Mouse (Mus musculus) kidney, adult 18-20 months (tissue): Measurements from ENCODE around the gene Akap6.

Experiments used
- DNase-seq: peaks from one replicate; pipeline ENCODE4 v3.0.0; 2021

Gene Akap6

GRCm38 (mm10) chr12:52918939-52919338 lies 219.8 kb downstream of the Akap6 start:
- DNase-seq = peak; percentile 30

DNA sequence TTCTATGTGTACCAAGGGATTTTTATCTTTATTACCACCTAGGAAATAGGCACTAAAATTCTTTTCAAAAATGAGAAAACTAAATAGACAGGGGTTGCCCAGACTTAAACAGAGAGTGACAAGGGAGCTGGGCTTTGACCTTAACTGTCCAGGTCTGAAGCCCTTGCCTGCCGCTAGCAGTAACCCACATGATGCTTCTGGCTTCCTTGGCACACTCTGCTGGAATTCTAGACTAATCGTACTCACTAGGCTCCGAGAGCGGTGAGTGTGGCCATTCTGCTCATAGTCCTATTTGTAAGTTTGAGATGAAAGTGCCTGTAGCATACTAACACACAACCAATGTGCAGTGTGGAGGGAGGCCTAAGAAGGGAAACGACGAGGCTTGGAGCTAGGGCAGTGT lies 223.3 kb downstream of the Akap6 start:
- no peak for DNase-seq

GRCm38 (mm10) chr12:52925448-52925847 lies 226.3 kb downstream of the Akap6 start:
- no peak for DNase-seq

- no peak for DNase-seq
Measured at GRCm38 (mm10) chr12:52933832-52934231, 234.6 kb downstream of the Akap6 start.

- no peak for DNase-seq
Measured at GRCm38 (mm10) chr12:52934989-52935388, 235.8 kb downstream of the Akap6 start.

- no peak for DNase-seq
Measured at GRCm38 (mm10) chr12:52938786-52939185, 239.6 kb downstream of the Akap6 start.

DNA sequence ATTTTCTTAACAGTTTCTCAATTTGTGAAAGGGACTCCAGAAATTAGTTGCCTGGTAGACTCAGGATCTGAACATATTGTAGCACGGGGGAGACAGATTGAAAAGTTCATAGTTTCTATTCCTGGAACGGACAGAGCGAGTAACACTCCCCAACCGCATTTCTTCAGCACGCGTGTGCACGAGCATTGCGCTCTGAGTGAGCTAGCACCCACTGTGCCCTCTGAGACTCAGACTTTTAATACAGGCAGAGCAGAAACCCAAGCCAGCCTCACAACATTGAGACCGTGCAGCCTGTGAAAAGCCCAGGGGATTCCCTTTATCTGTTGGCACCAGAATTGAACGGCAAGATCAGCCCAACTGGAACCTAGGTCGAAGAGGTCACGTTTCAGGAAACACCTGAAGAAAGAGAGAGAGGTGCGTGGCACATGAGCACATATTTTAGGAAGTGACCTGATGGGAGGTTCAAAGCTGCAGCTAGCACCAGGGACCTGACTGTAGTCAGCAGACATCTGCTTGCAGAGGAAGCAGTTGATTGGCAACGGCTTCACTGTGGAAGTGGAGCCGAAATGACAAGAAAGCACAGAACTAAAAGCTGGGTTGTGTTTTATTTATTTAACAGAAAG lies 240.3 kb downstream of the Akap6 start:
- no peak for DNase-seq

GRCm38 (mm10) chr12:52941941-52942340 lies 242.8 kb downstream of the Akap6 start:
- no peak for DNase-seq

DNA sequence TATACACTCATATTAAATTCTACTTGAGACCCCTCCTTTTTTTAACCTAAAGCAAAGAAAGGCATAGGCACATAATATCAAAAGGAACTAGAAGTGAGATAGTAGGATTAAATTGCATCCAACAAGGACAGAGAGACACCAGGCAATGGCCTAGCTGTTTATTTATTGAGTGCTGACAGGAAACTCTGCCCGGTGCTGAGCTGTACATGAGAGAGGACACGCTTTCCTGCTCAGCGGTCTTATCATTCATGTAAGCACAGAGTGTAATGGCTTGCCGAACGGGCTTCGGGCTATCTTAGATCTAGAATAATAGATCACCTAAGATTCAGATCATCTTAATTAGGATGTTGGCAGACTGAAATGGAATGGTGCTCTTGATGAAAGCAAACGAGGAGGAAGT lies 245.1 kb downstream of the Akap6 start:
- no peak for DNase-seq

GRCm38 (mm10) chr12:52944949-52945348 lies 245.8 kb downstream of the Akap6 start:
- DNase-seq = no peak

DNA sequence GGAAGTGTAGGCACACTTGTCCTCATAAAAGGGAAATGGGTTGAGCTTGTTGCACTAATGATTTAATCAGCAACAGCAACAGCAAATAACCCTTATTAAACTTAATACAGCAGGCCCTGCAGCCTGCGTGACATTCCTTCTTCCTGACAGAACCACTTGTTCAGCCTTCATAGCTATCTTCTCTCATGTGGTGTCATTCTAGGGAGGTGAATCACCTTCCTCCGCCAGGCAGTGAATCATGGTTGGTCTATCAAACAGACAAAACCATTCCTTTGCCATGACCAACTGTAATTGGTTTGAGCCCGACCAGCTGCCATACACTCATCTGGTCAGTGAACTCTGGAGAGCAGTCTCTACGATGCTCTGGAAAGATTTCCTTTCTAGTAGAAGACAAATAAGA lies 251.5 kb downstream of the Akap6 start:
- no peak for DNase-seq

GRCm38 (mm10) chr12:52957587-52957986 lies 258.4 kb downstream of the Akap6 start:
- DNase-seq = no peak

GRCm38 (mm10) chr12:52957994-52958393 lies 258.8 kb downstream of the Akap6 start:
- no peak for DNase-seq

DNA sequence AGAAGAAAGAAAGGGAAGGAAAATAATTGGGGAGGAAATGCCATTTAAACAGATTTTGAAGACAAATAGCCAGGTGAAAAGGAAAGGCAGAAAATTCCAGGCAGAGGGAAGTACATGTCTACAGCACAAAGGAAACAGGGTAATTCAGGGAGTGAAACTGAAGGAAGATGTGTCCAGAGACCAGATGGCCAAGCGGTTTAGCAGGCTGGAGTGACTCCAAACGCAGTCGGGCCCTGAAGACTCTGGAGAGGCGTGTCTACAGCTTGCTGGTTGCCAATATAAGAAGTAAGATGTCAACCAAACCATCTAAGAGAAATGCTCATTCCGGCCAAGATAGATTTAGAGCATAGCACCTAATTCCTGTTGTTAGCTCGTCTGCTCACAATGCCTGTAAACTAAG lies 292.6 kb downstream of the Akap6 start:
- no peak for DNase-seq

DNA sequence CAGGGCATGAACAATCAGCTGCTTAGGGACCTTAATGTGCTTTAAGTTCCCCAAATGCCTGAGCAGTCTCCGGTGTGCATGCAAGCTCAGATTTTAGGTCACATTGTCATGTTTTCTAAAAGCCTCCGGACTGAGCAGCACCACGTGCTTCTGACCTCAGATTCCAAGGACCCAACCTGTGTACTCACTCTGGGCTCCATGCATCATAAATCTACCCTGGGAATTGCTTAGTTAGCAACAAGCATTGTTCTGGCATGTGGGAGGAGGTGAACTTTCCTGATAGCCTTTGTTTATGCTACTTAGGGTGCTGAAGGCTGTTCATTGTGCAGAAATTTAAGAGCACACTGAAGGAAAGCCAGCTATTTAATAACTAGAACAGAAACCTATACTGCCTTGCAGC lies 313.2 kb downstream of the Akap6 start:
- no peak for DNase-seq

- DNase-seq = no peak
Measured at GRCm38 (mm10) chr12:53014539-53014938, 315.4 kb downstream of the Akap6 start.

DNA sequence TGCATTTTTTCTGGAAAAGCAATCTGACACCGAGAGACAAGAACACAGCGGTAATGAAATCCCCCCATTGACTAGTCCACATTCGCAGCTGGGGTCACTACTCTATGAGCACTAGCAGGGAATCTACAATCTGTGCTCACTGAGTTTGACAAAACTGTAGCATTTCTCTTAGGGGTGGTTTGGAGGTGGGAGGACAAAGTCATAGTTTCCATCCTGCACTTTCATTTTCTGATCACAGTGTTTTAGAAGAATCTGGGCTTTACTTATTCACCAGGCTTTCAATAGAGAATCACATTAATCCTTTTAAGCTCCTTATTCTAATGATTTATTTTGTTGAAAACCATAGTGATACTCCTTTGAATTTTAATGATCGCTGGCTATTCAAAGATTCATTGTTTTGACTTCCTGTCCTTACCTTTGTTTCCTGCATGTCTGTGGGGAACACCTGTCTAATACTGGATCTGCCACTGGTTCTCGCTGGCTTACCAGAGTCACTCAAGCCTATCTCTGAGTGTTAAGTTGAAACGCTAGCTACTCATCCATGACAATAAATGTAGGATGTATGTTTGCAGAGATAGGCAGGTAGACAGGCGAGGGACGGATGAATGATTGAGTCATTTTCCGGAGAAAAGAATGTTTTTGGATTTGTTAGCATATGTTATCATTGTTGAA lies 325.5 kb downstream of the Akap6 start:
- no peak for DNase-seq

DNA sequence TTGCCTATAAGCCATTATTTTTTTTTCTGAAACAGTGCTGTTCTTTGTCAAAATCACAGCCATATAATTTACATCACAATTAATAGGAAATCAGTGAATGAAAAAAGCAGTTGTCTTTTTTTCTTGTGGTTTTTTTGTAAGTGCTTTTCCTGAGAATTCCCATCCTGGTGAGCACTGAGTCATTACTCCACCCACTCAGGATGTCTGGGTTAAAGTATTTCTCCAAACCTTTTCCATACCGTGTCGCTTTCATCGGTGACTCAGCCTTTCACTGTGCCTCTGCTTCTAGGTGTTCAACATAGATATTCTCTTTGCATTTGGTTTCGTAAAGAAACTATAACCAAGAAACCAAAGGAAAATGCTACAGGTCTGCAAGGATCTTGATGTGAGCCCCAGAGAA lies 328.1 kb downstream of the Akap6 start:
- no peak for DNase-seq

DNA sequence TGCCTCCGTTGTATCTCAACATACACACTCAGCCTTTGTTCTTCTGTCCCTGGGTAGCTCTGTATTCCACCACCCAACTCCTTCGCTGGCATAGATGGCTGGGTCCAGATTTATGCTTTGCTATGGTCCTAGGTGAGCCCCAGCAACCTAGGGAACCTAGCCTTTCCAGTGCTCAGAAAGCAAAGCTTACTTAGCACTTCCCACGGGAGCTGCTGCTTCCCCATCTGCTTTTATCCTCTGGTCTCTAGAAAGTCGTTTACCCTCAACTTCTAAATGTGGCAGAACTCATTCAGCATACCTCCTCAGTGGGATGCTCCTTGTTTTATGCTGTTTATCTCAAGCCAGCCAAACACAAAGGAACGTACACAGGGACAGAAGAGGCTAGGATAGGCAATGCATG lies 329.7 kb downstream of the Akap6 start:
- no peak for DNase-seq

DNA sequence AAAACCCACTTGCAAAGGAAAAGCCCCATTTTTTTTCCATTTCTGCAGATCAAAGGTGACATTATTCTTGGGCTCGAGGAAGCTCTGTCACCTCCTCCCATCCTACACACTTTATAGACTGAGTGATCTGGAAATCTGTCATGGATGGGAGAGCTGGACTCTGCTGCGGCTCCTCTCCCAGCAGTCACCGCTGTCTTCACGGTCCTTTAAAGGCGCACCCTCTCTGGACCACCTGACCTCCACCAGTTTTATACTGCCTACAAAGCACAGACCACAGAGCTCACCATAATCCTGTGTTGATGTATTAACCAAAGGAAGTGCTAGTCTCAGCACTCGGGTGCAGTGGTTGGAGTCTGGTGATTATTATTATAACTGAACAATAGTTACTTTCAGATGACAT lies 330.7 kb downstream of the Akap6 start:
- no peak for DNase-seq

GRCm38 (mm10) chr12:53032762-53033161 lies 333.6 kb downstream of the Akap6 start:
- DNase-seq = peak; percentile 17

- peak; percentile 6 for DNase-seq
Measured at GRCm38 (mm10) chr12:53033404-53033913, 334.3 kb downstream of the Akap6 start.

DNA sequence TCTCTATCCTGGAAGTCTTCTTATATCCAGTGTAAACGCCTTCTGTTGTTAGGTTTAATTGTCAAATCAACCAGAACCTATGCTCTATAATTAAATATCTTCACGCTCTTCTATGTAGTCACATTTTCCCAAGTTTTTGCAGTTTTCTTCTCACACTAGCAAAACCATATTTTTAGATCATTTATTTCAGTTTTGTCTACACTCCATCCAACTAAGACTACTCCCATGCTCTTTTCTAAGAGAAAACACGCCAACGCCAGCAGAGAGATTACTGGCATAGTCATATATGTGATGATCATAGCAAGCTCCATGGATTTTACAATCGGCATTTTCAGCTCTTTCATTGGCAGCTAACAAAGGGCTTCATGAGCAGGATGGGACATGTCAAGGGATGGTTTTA lies 341.5 kb downstream of the Akap6 start:
- no peak for DNase-seq

DNA sequence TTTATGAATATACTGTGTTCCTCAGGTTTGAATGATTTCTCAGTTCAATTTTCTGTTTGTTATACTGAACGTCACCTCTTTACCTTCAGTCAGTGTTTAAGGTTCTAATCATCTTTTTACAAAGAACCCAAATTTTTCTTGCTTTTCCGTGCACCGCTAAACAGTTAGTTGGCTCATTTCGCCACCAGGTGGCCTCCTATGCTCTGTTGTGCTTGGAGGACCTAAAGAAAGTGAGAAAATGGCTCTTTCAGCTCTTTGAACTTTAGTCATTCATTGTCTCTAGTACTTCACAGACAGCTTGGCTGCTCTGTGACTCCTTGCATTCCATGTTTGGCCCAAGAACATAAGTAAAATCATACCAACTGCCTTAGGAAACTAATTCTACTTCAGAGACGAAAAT lies 343.6 kb downstream of the Akap6 start:
- peak; percentile 45 for DNase-seq

- DNase-seq = no peak
Measured at GRCm38 (mm10) chr12:53057606-53058005, 358.4 kb downstream of the Akap6 start.
